Mouse (Mus musculus): Measurements from ENCODE around the gene Timm8b. TPM values are rescaled to one million over a fixed set of nuclear protein-coding genes. Genes with fewer than 3 reads are reported as not detected.
A peak's percentile ranks its signal among the peaks of the same experiment; 100 is the strongest.

Gene Timm8b
- polyA plus RNA-seq, 1 experiment from 2014 or later = 325 TPM

GRCm38 (mm10) chr9:50594794-50595417 is 8.8 kb upstream of the Timm8b start:
- Histone ChIP-seq H3K4me2 (ENCODE audit: low read length) (no peak overlapping the region), H3K4me3 (ENCODE audit: low read depth, low read length) (no peak overlapping the region), H3K4me1 (ENCODE audit: control insufficient read depth, insufficient read depth, low read length) (no peaks in the 10 kb centered on the region), H3K9me3 (replicated peaks; ENCODE audit: control insufficient read depth, low read length, poor library complexity, severe bottlenecking) (no peaks in the 10 kb centered on the region), H3K9ac (ENCODE audit: low read depth, low read length) (no peak overlapping the region), H3K27ac (ENCODE audit: low read length) (no peak overlapping the region), H3K27me3 (ENCODE audit: control insufficient read depth, insufficient read depth, low read depth, low read length) (no peaks in the 10 kb centered on the region), H3K36me3 (ENCODE audit: control insufficient read depth, insufficient read depth, low read length) (peaks cover 28% of the 10 kb centered on the region)
- ATAC-seq = no peak
- WGBS = 81% methylated on average over 12 of the region's 12 CpGs

GRCm38 (mm10) chr9:50596973-50597372 is 6.7 kb upstream of the Timm8b start:
- no peak overlapping the region for H3K4me3 ChIP-seq (ENCODE audit: low read depth, low read length)
- no peak overlapping the region for H3K4me2 ChIP-seq (ENCODE audit: low read length)
- H3K4me1 ChIP-seq (ENCODE audit: control insufficient read depth, insufficient read depth, low read length) = peaks cover 5% of the 10 kb centered on the region
- ATAC-seq = no peak
- H3K27me3 ChIP-seq (ENCODE audit: control insufficient read depth, insufficient read depth, low read depth, low read length) = no peaks in the 10 kb centered on the region
- H3K27ac ChIP-seq (ENCODE audit: low read length) = no peak overlapping the region
- H3K9me3 ChIP-seq (replicated peaks; ENCODE audit: control insufficient read depth, low read length, poor library complexity, severe bottlenecking) = no peaks in the 10 kb centered on the region
- WGBS = 98% methylated on average over 8 of the region's 8 CpGs
- peaks cover 31% of the 10 kb centered on the region for H3K36me3 ChIP-seq (ENCODE audit: control insufficient read depth, insufficient read depth, low read length)
- no peak overlapping the region for H3K9ac ChIP-seq (ENCODE audit: low read depth, low read length)

GRCm38 (mm10) chr9:50601536-50601935 is 2.2 kb upstream of the Timm8b start:
- H3K27me3 ChIP-seq (ENCODE audit: control insufficient read depth, insufficient read depth, low read depth, low read length) = no peaks in the 10 kb centered on the region
- peaks cover 23% of the 10 kb centered on the region for H3K36me3 ChIP-seq (ENCODE audit: control insufficient read depth, insufficient read depth, low read length)
- H3K27ac ChIP-seq (ENCODE audit: low read length) = no peak overlapping the region
- H3K9me3 ChIP-seq (replicated peaks; ENCODE audit: control insufficient read depth, low read length, poor library complexity, severe bottlenecking) = no peaks in the 10 kb centered on the region
- ATAC-seq = no peak
- H3K4me2 ChIP-seq (ENCODE audit: low read length) = no peak overlapping the region
- whole genome bisulfite sequencing = 86% methylated on average over 6 of the region's 6 CpGs
- no peak overlapping the region for H3K4me3 ChIP-seq (ENCODE audit: low read depth, low read length)
- no peak overlapping the region for H3K9ac ChIP-seq (ENCODE audit: low read depth, low read length)
- peaks cover 26% of the 10 kb centered on the region for H3K4me1 ChIP-seq (ENCODE audit: control insufficient read depth, insufficient read depth, low read length)

- no peaks in the 10 kb centered on the region for H3K27me3 ChIP-seq (ENCODE audit: control insufficient read depth, insufficient read depth, low read depth, low read length)
- H3K9ac ChIP-seq (ENCODE audit: low read depth, low read length) = no peak overlapping the region
- H3K27ac ChIP-seq (ENCODE audit: low read length) = no peak overlapping the region
- H3K36me3 ChIP-seq (ENCODE audit: control insufficient read depth, insufficient read depth, low read length) = peaks cover 17% of the 10 kb centered on the region
- peak overlapping the region; percentile 76; the same call in 1 of the 2 replicates for H3K4me3 ChIP-seq (ENCODE audit: low read depth, low read length)
- no peak for ATAC-seq
- 92% methylated on average over 7 of the region's 7 CpGs for WGBS
- peaks cover 26% of the 10 kb centered on the region for H3K4me1 ChIP-seq (ENCODE audit: control insufficient read depth, insufficient read depth, low read length)
- no peaks in the 10 kb centered on the region for H3K9me3 ChIP-seq (replicated peaks; ENCODE audit: control insufficient read depth, low read length, poor library complexity, severe bottlenecking)
- H3K4me2 ChIP-seq (ENCODE audit: low read length) = peak overlapping the region; percentile 94
These were observed 1.5 kb upstream of the Timm8b start for GRCm38 (mm10) chr9:50602055-50602845.

GRCm38 (mm10) chr9:50603998-50604324 is 251 bp downstream of the Timm8b start:
- Histone ChIP-seq H3K4me2 (ENCODE audit: low read length) (peak overlapping the region; percentile 94), H3K27ac (ENCODE audit: low read length) (peak overlapping the region; percentile 85), H3K9me3 (replicated peaks; ENCODE audit: control insufficient read depth, low read length, poor library complexity, severe bottlenecking) (no peaks in the 10 kb centered on the region), H3K36me3 (ENCODE audit: control insufficient read depth, insufficient read depth, low read length) (peaks cover 11% of the 10 kb centered on the region), H3K27me3 (ENCODE audit: control insufficient read depth, insufficient read depth, low read depth, low read length) (no peaks in the 10 kb centered on the region), H3K9ac (ENCODE audit: low read depth, low read length) (peak overlapping the region; percentile 89), H3K4me1 (ENCODE audit: control insufficient read depth, insufficient read depth, low read length) (peaks cover 26% of the 10 kb centered on the region), H3K4me3 (ENCODE audit: low read depth, low read length) (peak overlapping the region; percentile 76)
- peak; percentile 90 for ATAC-seq
- WGBS = under 1% methylated on average over 24 of the region's 24 CpGs

- no peak for ATAC-seq
- Histone ChIP-seq H3K9ac (ENCODE audit: low read depth, low read length) (peak overlapping the region; percentile 89), H3K4me1 (ENCODE audit: control insufficient read depth, insufficient read depth, low read length) (peaks cover 26% of the 10 kb centered on the region), H3K4me2 (ENCODE audit: low read length) (peak overlapping the region; percentile 94), H3K36me3 (ENCODE audit: control insufficient read depth, insufficient read depth, low read length) (peaks cover 11% of the 10 kb centered on the region), H3K27me3 (ENCODE audit: control insufficient read depth, insufficient read depth, low read depth, low read length) (no peaks in the 10 kb centered on the region), H3K9me3 (replicated peaks; ENCODE audit: control insufficient read depth, low read length, poor library complexity, severe bottlenecking) (no peaks in the 10 kb centered on the region), H3K4me3 (ENCODE audit: low read depth, low read length) (peak overlapping the region; percentile 76), H3K27ac (ENCODE audit: low read length) (peak overlapping the region; percentile 85)
- 6% methylated on average over 6 of the region's 6 CpGs for WGBS
These were observed 628 bp downstream of the Timm8b start for GRCm38 (mm10) chr9:50604338-50604737.

- H3K27me3 ChIP-seq (ENCODE audit: control insufficient read depth, insufficient read depth, low read depth, low read length) = no peaks in the 10 kb centered on the region
- H3K36me3 ChIP-seq (ENCODE audit: control insufficient read depth, insufficient read depth, low read length) = peaks cover 25% of the 10 kb centered on the region
- no peak overlapping the region for H3K4me3 ChIP-seq (ENCODE audit: low read depth, low read length)
- H3K4me2 ChIP-seq (ENCODE audit: low read length) = no peak overlapping the region
- H3K27ac ChIP-seq (ENCODE audit: low read length) = no peak overlapping the region
- no peaks in the 10 kb centered on the region for H3K9me3 ChIP-seq (replicated peaks; ENCODE audit: control insufficient read depth, low read length, poor library complexity, severe bottlenecking)
- no peak for ATAC-seq
- 91% methylated on average over 4 of the region's 4 CpGs for WGBS
- H3K9ac ChIP-seq (ENCODE audit: low read depth, low read length) = no peak overlapping the region
- peaks cover 18% of the 10 kb centered on the region for H3K4me1 ChIP-seq (ENCODE audit: control insufficient read depth, insufficient read depth, low read length)
These were observed 8.4 kb downstream of the Timm8b start for GRCm38 (mm10) chr9:50612115-50612514.

GRCm38 (mm10) chr9:50616161-50616560 is 12.5 kb downstream of the Timm8b start:
- ATAC-seq = no peak
- Histone ChIP-seq H3K4me3 (ENCODE audit: low read depth, low read length) (peak overlapping the region; percentile 99), H3K9me3 (replicated peaks; ENCODE audit: control insufficient read depth, low read length, poor library complexity, severe bottlenecking) (no peaks in the 10 kb centered on the region), H3K4me2 (ENCODE audit: low read length) (peak overlapping the region; percentile 80), H3K9ac (ENCODE audit: low read depth, low read length) (peak overlapping the region; percentile 94), H3K27me3 (ENCODE audit: control insufficient read depth, insufficient read depth, low read depth, low read length) (no peaks in the 10 kb centered on the region), H3K36me3 (ENCODE audit: control insufficient read depth, insufficient read depth, low read length) (peaks cover 12% of the 10 kb centered on the region), H3K27ac (ENCODE audit: low read length) (no peak overlapping the region), H3K4me1 (ENCODE audit: control insufficient read depth, insufficient read depth, low read length) (peaks cover 18% of the 10 kb centered on the region)
- WGBS = 41% methylated on average over 11 of the region's 11 CpGs
